Mouse (Mus musculus) 416B (cell line): ENCODE data around the gene Bcl2.
A peak's percentile ranks its signal among the peaks of the same experiment; 100 is the strongest.

ENCODE experiments used
- DNase-seq: peaks from one replicate; pipeline ENCODE4 v3.0.0; 2011; ENCODE audit warnings: low read depth

Gene Bcl2

GRCm38 (mm10) chr1:106712330-106712729 lies 1.7 kb downstream of the Bcl2 start:
- DNase-seq, result peak; percentile 86

GRCm38 (mm10) chr1:106711356-106712125 lies 2.5 kb downstream of the Bcl2 start:
- peak; percentile 64 for DNase-seq

GRCm38 (mm10) chr1:106710202-106710601 lies 3.9 kb downstream of the Bcl2 start:
- DNase-seq, result peak; percentile 48

DNA sequence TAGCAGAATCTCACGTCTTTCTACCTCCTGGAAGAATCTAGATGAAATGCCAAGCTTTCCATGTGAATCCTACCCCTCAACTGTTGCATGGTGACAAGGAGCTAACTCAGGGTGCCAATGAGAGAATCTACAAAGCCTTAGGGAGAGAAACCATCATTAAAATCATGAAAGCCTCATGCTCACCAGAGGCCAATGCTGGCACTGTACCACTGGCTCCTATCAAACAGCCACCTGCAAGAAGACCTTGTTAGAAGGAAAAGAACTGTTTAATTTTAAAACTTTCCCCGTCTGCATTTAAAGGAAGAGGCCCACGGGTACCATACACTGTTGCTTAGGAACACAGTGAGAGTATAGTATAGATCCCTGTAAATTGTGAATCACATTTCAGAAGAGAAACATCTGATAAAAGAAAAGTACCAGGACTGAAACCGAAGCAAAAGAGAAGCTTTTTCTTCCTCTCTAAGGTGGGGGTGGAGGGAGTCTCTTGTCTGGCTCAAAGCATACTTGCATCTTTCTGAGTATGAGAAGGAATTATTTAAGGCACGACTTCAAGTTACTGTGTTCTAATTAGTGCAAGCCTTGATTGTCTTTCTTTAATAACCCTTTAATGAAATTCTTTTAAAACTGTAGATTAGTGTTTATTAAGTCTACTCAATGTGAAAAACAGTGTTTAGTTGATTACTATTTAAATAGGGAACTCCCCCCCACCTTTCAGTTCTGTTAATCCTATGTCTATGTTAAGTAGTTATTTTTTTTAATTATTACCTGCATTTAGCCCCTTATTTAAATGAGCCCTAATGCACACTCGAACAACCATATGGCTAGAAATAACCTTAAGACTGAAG lies 6.8 kb downstream of the Bcl2 start:
- DNase-seq, result no peak

- DNase-seq, result no peak
Measured at GRCm38 (mm10) chr1:106703183-106703582, 10.9 kb downstream of the Bcl2 start.

- no peak for DNase-seq
Measured at GRCm38 (mm10) chr1:106702471-106703175, 11.5 kb downstream of the Bcl2 start.

- peak; percentile 77 for DNase-seq
Measured at GRCm38 (mm10) chr1:106700520-106701114, 13.5 kb downstream of the Bcl2 start.

- no peak for DNase-seq
Measured at GRCm38 (mm10) chr1:106696472-106696871, 17.6 kb downstream of the Bcl2 start.

GRCm38 (mm10) chr1:106695649-106696048 lies 18.4 kb downstream of the Bcl2 start:
- DNase-seq, result peak; percentile 46

DNA sequence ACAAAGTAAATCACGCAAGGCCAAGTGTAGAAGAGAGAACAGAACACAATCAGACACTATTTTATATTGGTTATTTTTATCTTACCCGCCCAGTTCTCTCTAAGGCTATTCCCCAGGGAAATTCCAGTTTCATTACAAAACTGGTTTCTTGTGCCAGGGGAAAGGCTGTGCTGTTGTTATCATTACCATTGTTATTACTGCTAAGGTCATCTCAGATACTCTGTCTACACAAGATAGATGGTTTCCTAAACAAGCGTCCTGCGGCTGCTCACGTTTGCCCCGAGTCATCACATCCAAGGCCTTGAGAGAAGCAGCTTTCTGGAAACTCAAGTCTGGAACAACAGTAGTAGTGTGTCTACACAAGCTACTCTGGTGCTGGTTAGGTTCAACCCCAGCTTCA lies 19.8 kb downstream of the Bcl2 start:
- no peak for DNase-seq

GRCm38 (mm10) chr1:106692599-106692998 lies 21.5 kb downstream of the Bcl2 start:
- no peak for DNase-seq

- no peak for DNase-seq
Measured at GRCm38 (mm10) chr1:106690887-106691286, 23.2 kb downstream of the Bcl2 start.

GRCm38 (mm10) chr1:106688161-106688516 lies 25.9 kb downstream of the Bcl2 start:
- peak; percentile 39 for DNase-seq

DNA sequence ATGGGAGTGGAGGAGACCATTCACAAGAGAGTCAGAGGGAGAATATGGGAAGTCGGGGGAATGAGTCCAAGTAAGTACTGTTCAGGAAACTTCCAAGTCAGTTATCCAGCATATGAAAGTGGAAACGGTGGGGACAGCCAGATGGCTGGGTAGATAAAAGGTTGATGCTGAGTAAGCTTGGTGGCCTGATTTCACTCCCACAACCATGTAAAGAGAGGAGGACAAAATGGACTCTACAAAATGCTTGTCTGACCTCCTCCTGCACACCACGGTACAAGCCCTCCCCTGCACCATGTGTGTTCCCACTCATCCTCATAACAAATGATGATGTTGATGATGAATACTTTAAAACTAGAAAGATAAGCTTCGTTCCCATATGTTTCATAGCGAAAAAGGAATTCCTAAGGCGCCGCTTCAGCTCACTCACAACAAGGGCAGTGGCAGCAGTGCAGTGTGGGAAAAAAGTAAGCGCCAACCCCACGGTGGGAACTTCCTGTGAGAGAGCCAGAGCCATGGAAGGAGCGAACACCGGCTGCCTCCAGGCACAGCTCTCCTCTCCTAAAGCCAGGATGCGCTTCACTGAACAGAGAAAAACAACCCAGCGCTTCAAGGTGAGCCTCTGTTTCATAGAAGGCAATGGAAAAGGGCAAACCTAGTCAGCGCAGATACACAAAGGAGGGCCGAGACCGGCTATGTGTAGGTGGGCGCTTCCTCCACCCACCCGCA lies 26.5 kb downstream of the Bcl2 start:
- no peak for DNase-seq

GRCm38 (mm10) chr1:106685702-106686101 lies 28.4 kb downstream of the Bcl2 start:
- DNase-seq, result peak; percentile 31

DNA sequence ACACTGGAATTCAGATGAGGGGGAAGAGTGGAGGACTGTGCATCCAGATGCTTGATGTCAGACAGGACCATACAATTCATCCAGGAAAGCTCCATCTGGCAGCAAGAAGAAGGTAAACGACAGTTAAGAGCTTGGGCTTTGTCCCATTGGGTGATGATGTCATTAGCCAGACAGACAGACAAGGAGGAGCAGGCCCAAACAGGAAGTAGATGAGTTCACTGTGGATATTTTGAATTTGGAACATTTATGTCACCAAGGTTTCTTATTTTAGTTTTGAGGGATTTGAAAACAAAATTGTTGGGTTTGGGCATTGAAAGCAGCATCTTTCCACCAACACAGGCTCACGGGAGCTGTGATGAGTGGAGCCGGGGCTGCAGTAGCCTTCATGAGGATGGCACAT lies 29.5 kb downstream of the Bcl2 start:
- no peak for DNase-seq

DNA sequence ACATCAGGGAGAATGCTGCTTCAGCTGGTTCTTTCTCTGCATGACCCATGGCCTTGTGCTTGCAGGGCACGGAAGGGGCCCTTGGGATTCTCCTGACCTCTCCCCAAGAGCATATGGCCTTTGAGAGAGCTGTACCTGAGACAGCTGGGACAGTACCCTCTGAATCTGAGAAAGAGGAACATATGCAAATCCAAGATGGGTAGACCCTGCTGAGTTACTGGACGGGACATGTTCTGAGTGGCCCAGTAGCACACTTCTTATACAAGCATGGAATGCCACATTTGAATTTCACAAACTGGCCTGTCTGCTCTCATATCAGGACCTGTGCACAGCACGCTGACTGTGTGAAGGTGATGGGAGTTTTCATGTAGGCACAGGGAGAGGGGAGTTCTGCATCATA lies 31.2 kb downstream of the Bcl2 start:
- DNase-seq, result no peak

GRCm38 (mm10) chr1:106679800-106680515 lies 34.1 kb downstream of the Bcl2 start:
- no peak for DNase-seq

DNA sequence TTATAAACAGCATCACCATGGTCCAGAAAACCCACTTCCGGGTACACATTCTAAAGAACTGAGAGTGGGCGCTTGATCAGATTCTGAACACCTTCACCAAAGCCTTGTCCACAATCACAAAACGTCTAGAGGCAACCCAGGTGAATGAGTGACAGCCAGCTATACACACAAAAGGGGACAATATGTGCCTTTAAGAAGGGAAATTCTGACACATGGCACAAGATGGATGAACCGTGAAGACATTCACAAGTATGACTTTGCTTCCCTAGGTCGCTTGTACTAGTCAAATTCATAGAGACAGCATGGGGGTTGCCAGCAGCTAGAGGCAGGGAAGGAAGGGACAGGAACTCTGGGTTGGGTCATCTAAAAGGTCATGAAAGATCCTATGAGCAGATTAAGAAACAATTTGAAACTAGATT lies 36.0 kb downstream of the Bcl2 start:
- DNase-seq, result peak; percentile 77

GRCm38 (mm10) chr1:106666140-106667088 lies 47.7 kb downstream of the Bcl2 start:
- DNase-seq, result peak; percentile 30
